Mouse (Mus musculus): ENCODE measurements around the gene Plk5.
A peak's percentile ranks its signal among the peaks of the same experiment; 100 is the strongest.

Plk5 gene

DNA sequence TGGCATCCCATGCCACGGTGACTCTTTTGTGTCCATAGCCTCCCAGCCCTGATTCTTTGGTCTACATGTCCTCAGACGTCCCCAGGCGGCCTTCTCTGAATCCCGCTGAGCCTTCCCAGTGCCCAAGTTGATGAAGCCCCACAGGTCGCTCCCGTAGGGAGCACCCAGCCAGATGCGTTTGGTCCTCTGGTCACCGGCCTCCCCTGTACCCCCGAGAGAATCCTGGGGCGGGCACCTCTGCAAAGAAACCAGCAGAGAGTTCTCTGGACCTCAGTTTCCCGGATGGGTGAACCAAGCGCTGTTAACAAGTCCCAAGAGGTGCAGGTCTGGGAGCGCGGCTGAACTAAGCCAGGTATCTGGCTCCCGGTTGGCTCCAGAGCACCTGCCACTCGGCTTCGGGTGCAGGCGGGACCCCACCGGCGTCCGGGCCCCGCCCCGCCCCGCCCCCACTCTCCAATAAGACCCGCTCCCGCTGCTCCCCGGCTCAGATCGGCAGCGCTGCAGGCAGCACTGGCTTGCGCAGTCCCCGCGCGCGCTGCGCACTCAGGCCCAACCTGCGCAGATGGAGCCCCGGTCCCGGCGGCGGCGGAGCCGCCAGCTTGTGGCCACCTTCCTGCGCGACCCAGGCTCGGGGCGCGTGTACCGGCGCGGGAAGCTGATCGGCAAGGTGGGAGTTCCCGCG is at the start of gene Plk5:
Plk5 (plus strand) TSS at position 459 of the 682 bp plus-strand sequence.
- peak; percentile 78 for DNase-seq

GRCm38 (mm10) chr10:80311560-80311959 is 44.7 kb upstream of the Plk5 start:
- DNase-seq, result peak; percentile 55

GRCm38 (mm10) chr10:80312586-80313504 is 43.4 kb upstream of the Plk5 start:
- peak; percentile 51 for DNase-seq

- peak; percentile 78 for DNase-seq
Observed at GRCm38 (mm10) chr10:80313627-80314201, 42.5 kb upstream of the Plk5 start.

GRCm38 (mm10) chr10:80314494-80315001 is 41.7 kb upstream of the Plk5 start:
- no peak for DNase-seq

- no peak for DNase-seq
Observed at GRCm38 (mm10) chr10:80315315-80315714, 40.9 kb upstream of the Plk5 start.

DNA sequence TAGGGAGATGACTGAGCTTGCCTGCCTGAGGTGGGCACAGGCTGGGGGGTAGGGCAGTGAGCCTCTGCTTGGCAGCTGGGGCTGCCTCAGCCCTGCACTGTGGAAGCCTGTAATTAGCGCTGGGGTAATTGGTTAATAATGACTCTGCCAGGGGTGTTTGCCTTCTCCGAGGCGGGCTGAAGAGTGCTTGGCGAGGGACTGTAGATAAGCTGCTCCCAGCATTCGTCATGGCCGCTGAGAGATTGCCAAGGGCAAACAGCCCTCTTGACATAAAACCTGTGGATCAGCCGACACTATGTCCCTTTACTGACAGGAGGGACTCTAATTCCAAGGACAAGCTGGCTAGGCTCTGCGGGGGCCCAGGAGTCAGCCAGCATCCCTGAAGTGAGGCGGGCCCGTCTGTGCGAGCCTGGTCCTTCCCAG is 39.9 kb upstream of the Plk5 start:
- peak; percentile 51 for DNase-seq

DNA sequence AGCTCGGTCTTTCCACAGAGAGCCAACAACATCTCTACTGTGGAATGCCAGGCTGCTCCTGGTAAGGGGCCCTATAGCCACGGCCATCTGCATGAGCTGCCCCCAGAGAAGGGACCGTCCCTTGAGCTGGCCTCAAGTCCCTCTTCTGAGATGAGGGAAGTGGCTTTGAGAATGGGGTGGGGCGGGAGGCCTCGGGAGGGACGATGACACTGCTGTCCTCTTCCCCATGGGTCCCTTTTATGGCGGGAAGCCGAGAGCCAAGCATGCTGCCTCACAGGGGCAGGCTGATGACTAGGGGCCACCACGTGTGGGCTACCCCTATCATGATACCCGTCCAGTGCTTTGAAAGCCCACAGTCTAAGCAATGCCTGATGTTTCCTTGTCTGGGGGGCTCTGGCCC is 39.2 kb upstream of the Plk5 start:
- no peak for DNase-seq

GRCm38 (mm10) chr10:80320340-80320760 is 35.9 kb upstream of the Plk5 start, which contains the start of gene 2310011J03Rik:
Gene 2310011J03Rik (minus strand): TSS chr10:80320537.
- peak; percentile 91 for DNase-seq

GRCm38 (mm10) chr10:80321014-80321669 is 35.1 kb upstream of the Plk5 start:
- DNase-seq, result no peak

GRCm38 (mm10) chr10:80321670-80322581 is 34.3 kb upstream of the Plk5 start:
- DNase-seq, result peak; percentile 60

DNA sequence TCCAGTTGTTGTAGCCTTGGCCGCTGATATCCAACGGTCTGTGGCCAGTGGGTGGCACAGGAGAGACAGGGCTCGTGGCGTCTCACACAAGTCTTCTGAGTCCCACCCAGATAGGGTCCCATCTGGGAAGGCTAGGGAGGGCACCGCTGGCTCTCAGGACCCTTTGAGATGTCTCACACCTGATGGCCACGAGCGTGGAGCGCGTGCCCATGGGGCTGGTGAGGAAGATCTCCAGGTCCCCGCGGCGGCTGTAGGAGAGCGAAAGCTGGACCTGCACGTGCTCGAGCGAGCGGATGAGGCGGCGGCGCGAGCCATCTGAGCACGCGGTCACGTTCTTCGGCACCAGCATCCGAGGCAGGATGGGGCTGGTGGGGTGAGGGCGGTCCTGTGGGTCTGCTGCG is 33.4 kb upstream of the Plk5 start:
- DNase-seq, result no peak

GRCm38 (mm10) chr10:80323261-80324119 is 32.8 kb upstream of the Plk5 start:
- peak; percentile 80 for DNase-seq

DNA sequence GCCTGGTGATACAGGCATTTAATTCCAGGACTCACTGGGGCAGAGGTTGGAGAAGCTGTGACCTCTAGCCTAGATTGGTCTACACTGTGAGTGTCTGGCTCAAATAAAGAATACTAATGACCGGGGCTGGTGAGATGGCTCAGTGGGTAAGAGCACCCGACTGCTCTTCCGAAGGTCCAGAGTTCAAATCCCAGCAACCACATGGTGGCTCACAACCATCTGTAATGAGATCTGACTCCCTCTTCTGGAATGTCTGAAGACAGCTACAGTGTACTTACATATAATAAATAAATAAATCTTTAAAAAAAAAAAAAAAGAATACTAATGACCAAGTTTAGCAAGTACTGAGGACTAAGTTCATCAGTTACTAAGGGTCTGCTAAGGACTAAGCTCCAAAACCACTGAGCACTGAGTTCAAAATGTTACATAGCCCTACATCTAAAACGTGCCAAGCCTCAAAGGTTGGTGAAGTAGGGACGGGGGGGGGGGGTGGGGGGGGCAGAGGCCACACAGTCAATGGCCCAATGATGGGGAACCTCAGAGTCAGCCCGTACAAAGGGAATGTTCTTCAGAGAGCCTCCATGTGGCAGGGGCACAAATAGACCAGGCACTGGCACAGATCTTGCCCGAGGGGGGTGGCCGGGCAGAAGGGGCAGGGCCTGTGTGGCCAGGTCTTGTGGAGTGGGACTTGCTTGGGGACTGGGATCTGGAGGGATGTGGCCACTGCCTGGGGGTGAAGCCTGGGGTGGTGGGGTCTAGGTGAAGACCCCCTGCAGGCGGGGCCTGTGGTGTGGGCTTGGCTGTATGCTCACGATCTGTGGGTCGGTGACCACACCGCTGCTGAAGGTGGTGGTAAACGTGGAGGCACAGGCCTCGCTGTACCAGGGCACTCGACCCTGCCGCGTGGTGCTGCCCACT is 31.9 kb upstream of the Plk5 start:
- no peak for DNase-seq

GRCm38 (mm10) chr10:80325045-80325444 is 31.2 kb upstream of the Plk5 start:
- DNase-seq, result peak; percentile 71

DNA sequence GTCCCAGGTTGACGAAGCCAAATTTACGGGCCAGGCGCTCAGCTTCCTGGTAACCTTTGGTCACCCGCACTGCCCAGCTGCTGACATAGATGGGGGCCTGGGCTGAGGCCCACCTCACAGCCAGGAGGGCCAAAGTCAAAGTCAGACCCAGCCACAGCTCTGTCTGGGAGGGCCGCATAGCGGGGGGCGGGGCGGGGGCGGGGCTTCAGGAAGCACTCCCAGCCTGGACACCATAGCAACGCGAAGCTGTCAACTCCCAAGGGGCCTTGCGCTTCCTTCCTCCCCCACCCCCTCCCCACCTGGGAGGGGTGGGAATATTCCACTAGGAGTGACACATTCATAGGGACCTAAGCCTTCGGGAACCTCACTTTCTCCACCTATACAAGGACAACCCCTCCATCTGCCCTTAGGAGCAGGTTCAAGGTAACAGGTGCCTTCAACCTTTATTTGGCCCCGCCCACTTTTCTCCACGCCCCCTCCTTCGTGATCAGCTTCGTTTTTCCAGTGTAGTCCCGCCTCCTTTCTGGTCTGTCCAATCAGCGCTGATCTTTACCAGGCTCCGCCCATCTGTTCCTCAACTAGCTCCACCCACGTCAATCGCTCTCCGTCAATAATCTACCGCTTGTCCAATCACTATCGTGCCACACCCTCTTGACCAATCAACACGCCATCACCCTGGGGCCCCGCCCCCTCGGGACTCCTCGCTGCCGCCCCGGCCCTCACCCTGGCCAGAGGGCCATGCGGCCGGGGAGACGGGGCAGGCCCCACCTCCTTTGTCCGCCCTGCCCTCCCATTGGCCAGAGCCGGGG is 26.8 kb upstream of the Plk5 start, which contains the start of the genes Pcsk4 and Reep6:
Pcsk4 (minus strand) TSS at position 226 of the 809 bp plus-strand sequence.
Reep6 (plus strand) TSS at position 681 of the 809 bp plus-strand sequence.
- peak; percentile 98 for DNase-seq

- DNase-seq, result peak; percentile 64
Observed at GRCm38 (mm10) chr10:80330084-80330483, 26.2 kb upstream of the Plk5 start.

DNA sequence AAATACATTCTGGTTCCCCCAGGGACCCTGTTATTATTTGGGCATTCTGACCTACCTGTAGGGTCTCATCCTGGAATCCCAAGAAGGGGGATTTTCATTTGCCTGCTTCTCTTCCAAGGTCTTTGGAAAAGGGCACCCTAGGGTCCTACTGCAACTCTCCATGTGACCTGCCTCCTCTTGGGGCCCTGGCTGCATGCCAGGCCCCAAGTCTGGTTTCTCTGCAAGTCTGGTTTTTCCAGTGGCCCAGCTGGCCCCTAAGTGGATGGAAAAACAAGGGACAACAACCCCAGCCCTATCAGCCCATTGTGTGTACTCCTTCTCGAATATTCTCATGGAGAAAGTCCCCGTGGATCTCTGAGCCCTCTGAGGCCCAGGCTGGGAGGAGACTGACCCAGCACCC is 25.4 kb upstream of the Plk5 start:
- no peak for DNase-seq

All from cerebellum, adult 9-10 months (tissue).